Mouse (Mus musculus) embryo, embryonic 10.5 days (tissue): ENCODE data around the gene Rabep1.
"Not testable (repeated sequence)": the region's sequence is repeated elsewhere in the genome, so short reads cannot be mapped to it uniquely, and the experiment has no call there.

Source experiments
- DNase-seq: peaks from one replicate; pipeline ENCODE4 v3.0.0-alpha.2; 2015; ENCODE audit warnings: low spot score

The Rabep1 gene

DNA sequence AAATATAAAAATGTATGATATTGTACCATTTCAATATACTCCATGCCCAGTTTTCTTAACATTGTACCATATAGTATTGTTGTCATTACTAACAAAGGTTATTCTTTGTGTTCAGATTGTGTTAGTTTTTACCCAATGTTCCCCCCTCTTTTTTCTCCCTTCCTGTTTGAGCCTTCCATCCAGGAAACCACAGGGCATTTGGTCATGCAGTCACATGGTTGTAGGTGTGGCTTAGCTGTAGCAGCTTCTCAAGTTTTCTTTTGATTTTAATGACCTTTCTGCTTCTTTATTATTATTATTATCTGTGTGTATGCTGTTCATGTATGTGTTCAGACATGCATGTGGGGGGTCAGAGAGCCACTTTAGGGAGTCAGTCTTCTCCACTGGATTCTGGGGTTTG is 47.0 kb downstream of the Rabep1 start:
- no peak for DNase-seq

DNA sequence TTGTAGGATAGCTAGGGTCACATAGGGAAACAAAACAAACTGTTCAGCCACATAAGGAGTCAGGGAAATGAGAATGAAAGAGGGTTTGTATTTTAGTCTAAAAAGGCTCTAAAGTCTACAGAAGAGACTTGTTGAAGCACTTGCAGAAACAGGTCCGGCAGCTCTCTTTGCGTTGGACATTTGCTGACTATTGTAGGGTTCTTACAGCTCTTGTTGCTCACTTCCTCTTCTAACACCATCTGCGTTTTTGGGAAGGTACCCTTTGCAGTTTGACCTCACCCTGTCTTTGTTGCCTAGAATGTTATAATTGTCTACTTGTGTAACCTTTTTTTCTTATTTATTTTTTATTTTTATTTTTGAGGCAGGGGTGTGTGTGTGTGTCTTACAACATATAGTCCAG is 53.1 kb downstream of the Rabep1 start:
- no peak for DNase-seq

DNA sequence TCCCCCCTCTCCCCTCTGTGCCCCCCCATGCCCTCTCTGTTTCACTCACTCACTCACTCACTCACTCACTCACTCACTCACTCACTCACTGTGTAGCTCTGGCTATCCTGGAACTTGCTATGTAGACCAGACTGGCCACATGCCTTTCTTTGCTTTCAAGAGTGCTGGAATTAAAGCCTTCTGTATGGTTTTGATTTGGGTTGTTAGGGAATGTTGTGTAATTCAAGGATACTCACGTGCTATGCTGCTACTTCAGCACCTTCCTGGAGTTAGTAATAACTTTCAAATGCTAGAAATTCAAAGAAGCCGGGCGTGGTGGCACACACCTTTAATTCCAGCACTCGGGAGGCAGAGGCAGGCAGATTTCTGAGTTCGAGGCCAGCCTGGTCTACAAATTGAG is 53.6 kb downstream of the Rabep1 start:
- not testable (repeated sequence) for DNase-seq

DNA sequence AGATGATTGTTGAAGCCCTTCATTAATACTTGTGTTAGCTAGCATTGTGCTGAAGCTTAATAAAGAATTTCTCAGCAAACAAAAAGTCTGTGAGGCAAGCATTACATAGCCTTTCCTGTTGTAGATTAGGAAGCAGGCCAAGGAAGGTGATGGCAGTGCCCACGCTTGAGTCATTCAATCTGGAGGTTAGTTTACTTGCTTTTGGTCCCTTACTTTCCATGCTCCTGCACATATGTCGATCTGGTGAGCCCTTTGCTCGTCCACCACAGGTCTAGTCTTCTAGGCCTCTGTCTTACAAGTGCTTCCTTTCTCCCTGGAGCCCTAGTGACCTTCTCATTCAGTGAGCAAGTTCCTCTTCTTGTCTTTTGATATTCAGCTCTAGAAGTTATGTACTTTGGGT is 62.1 kb downstream of the Rabep1 start:
- no peak for DNase-seq

DNA sequence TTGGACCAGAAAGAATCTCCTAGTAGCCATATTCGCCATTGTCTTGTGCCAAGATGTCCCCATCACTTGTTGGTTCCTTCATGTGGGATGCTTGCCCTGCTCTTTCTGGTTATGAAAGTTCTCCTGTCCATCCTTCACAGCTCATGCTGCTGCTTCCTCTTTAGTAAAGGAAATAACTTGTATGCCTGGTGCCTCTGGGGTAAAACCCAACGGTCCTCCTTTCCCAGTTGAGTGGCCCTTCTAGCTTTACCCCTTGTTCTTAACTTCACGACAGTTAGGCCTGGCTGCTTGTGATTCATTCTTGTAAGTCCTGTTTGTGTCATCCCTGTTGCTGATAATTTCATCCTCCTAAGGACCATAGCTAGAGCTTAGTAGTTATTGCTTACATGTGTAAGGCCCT is 66.7 kb downstream of the Rabep1 start:
- no peak for DNase-seq

DNA sequence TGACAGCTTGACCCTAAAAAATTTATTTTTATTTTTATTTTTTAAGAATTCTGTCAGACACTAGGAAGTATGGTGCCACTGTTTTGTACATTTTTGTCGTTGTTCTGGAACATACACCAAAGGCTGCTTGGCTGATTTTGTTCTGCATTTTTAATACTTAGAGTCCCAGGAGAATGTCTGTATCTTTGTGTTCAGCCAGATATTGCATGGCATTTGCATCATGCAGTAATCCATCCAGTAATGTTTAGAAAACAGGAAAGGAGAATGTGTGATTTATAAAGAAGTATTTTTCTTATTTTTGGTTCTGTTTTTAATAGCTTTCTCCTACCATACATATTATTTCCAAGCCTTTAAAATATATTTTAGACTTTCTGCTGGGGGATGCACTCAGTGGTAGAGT is 67.3 kb downstream of the Rabep1 start:
- no peak for DNase-seq

DNA sequence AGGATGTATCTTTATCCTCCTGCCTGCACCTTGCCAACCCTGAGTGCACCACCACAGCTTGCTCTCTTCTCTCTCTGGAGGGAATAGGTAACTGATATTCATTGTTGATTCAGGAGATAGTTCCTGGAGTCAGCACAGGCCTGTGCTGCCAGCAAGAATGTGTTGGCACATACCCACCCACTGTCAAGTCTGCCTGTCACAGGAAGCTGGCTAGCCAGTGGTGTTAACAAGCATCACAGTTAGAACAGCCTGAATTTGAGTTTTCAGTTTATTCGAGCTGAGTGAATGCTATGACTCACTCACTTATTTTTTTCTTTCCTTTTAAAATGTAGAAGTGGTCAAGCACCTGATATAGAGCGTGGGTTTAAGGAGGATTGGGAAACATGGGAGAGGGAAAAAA is 73.3 kb downstream of the Rabep1 start:
- no peak for DNase-seq

DNA sequence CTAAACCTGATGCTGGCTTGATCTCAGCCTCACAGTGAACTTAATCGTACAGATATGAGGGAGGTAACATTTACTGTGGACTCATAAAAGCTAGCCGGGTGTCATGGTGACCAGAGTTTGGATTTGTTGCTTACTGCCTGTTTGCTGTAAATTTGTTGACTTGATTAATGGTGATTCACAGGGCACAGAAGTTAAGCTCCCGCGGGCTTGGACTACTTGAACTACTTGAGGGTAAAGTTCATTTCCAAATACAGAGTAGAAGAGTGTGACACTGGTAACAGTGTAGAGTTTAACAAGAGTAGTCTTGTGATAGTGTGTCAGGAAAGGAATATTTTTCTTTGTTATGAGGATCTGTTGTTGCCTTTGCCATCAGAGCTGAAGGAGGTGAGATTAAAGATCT is 74.9 kb downstream of the Rabep1 start:
- no peak for DNase-seq

DNA sequence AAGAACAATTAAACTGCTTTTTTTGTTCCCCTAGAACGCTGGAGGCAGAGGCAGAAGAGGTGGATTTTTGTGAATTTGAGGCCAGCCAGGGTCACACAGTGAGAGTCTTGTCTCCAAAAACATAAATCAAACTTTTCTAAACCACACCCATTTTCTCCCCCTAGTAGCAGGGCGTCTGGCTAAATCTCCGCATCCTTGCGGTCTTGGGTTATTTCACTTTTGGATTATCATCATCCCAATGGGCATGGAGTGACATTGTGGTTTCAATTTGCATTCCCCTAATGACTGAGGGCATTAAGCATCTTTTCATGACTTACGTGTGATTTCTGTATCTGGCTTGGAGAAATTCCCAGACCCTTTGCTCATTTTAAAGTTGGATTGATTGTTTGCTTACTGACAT is 86.9 kb downstream of the Rabep1 start:
- DNase-seq: no peak

DNA sequence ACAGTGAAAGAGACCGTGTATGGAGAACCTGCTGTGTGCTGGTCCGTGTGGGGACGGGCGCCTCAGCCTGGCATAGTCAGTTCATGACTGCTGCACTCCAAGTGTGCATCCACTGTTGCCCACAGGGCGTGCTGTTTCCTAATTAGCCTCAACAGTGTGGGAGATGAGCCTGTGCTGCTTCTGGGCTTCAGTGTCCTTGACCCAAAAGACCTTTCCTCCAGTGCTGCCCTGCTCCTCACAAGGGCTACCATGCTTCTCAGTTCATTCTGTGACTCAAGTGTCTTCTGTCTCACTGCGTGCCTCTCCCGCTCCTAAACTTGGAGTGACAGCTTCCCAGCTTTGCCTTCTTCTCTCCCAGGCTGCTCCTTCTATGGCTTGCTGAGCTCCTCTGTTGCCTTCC is 90.7 kb downstream of the Rabep1 start:
- no peak for DNase-seq

DNA sequence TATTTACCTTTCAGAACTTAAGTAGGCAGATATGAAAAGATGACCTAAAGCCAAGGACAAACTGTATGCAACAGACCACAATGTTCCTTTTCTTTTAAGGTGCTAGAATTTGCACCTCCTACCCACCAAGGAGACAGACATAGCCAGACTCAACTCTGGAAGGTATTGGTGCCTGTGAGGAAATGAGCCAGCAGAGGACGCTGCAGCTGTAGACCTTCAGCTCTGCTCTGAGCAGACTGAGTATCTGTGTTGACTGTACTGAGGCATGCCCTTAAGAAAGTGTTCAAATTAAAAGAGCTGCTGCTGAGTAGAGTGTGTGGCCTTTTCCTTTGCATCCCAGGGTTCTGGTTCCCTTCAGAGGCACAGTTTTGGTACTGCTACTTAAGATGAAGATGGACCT is 98.0 kb downstream of the Rabep1 start:
- no peak for DNase-seq

DNA sequence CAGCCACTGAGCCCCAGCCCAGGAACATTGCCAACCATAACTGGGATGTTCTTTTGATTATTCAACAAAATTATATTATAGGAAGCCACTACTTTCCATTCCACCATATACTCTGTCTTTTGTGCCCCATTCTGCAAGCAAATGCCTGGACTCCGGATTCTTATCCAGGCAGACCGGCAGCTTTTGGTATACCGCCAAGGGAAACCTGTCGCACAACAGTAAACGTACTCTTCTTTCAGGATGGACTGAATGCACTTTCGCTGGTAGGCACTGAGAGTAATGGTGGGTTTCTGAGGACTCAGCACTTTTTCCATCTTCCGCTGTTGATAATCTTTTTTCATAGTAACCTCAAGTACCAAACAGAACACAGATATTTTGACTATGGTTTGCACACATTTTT is 99.1 kb downstream of the Rabep1 start:
- no peak for DNase-seq

DNA sequence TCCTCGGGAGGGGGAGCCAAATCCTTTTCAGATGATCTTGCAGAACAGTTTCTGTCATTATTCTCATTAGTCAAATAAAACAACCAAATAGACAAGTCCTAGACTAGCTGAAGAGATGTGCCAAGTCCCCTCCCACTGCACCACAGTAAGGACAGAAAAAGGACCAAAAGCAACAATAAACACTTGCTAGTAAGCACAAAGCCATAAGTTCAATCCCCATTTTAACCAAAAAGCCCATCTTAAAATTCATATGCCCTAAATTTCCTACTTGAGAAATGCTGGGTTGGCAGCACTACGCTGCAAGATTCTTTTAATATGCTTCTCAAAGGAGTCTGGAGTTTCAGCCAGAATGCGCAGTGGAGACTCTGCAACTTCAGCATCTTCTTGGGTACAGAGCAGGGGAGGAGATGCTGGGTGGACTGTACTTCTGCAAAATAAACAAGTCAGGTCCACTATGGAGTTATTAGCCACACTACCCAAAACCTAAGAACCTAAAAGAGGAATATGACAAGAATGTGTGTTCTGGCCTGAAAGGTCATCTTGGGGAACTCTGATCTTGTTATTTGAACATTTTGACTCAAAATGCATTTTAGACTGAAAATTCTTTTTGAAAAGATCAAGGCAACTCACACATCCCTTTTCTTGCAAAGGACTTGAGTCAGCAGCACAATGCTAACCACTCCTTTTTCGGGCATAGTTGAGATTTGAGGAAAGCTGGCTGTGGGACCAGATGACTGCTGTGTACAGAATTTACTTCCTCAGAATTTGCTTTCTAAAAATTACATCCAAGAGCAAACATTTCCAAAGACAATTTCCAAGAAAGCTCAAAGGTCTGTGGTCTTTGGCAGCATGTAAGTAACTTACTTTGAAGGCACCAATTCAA is 100.6 kb downstream of the Rabep1 start:
- no peak for DNase-seq

DNA sequence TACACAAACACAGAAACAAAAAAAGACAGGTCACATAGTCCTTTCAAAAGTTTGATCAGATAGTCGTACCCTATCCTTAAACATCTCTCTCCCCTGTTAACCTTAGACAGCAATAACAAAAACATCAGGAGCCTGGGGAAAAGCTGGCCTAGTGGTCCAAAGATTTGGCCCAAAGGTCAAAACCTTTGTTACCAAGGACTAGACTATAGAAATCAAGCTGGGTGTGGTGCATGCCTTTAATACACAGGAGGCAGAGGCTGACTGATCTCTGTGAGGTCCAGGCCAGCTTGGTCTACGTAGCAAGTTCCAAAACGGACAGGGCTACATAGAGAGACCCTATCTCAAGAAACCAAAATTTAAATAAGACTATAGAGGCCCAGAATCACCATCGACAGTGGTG is 110.1 kb downstream of the Rabep1 start:
- DNase-seq: no peak

DNA sequence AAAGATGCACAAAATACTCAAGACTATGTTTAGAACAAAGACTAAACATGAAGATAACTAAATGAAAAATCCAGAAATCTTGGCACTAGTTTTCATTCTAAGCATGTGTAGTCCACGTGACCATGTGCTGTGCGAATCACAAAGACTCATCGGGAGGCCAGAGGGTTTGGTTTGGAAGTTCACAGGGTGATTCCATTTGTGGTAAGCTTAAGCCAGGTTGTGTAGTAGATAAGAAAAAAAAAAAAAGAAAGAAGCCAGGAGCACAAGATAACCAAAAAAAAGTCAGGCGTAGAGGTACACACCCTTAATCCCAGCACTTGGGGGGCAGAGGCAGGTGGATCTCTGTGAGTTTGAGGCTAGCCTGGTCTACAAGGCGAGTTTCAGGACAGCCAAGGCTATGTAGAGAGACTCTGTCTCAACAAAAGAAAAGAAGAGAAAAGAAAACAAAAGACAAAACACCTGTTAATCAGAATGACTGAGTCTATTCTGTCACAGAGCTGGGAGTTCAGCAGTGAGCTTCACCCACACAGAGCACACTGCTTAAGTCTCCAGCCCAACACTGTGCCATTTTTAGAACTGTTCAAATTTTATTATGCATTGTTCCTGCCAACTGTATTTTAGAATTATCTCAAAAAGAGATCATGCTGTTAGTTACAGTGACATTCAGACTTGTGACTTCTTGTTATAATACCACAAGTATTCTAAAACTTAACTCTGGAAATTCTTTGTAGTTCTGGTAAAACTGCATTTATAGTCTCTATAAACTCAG is 116.4 kb downstream of the Rabep1 start:
- DNase-seq: no peak

DNA sequence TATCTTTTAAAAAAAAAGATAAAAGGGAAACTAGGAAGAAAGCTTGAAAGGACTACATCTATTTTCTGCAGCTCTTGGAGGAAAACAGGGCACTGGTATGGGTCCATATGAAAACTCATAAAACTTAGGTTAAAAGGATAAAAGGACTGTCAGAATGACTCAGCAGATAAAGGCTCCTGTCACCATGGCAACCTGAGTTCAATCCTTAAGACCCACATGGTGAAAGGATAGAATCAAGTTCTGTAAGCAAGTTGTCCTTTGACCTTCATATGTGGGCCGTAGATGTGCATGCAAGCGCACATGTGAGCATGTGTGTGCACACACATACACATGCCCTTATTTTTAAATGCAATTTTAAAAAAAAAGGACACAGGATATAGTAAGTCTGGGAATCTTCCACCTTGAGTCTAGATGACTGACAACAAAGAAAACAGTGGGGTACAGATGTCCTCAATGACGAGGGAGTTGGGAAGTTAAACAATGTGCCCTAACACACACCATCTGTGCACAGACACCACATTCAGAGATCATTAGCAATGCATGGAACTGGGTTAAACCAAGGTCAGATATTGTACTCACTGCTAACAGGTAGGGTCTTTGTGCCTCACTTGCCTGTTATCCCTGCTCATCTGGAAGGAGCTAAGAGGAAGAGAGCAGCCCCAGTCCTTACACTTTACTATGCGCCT is 119.8 kb downstream of the Rabep1 start:
- no peak for DNase-seq

DNA sequence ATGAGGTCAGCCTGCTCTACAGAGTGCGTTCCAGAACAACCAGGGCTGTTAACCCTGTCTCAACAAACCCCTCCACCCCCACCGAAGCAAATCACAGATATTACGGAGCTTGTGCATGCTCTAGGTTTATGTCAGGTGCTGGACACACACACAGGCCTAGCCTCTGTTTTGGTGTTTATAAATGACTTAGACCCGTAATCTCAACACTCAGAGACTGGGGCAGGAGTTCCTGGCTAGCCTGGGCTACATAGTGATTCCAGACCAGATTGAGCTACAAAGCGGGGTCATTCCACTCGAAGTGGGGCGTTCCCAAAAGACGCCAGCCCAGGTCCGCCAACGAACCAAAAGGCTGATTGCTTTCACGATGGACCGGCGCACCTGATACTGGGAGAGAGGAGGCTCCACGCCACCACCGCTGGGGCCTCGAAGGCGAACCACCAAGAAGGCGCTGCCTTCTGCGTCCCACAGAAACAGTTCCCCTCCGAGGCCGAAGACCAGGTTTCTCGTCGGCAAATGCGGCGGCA is 124.8 kb downstream of the Rabep1 start:
- peak; percentile 59 for DNase-seq

DNA sequence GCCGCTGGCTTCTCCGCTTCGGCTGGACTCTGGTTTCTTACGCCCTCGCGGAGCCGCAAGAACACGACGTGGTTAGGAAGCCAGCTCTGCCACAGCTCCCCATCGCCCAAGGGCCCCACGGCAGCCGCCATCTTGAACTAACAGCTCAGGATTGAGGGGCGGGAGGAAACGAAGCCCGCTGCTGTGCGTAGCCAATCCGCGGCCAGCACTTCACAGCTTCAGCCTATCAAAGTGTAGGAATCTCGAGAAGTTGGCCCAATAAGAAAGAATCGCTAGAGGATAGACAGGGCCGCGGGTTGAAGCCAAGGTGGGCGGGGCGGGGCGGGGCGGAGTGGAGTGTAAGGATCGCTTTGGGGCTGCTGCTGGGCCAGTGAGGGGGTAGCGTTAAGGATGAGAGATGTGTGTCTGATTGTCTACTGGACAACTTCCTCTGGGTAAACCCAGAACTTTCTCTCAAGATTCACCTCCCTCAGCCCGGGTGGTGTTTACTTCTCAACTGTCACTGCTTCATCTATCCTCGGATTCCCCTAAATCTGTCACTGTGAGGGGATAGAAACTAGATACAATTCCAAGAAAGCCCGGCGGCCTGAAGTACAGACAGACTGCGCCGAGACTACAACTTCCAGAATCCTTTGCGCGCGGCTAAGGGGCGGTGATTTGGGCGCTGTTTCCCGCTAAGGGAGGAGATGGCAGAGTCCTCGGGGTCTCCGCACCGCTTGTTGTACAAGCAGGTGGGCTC is 125.4 kb downstream of the Rabep1 start, which contains the start of the genes Nup88 and Rpain:
Gene Nup88 (minus strand): TSS at position 153 of the 739 bp plus-strand sequence.
Gene Rpain (plus strand): TSS at position 393 of the 739 bp plus-strand sequence.
- peak; percentile 97 for DNase-seq

DNA sequence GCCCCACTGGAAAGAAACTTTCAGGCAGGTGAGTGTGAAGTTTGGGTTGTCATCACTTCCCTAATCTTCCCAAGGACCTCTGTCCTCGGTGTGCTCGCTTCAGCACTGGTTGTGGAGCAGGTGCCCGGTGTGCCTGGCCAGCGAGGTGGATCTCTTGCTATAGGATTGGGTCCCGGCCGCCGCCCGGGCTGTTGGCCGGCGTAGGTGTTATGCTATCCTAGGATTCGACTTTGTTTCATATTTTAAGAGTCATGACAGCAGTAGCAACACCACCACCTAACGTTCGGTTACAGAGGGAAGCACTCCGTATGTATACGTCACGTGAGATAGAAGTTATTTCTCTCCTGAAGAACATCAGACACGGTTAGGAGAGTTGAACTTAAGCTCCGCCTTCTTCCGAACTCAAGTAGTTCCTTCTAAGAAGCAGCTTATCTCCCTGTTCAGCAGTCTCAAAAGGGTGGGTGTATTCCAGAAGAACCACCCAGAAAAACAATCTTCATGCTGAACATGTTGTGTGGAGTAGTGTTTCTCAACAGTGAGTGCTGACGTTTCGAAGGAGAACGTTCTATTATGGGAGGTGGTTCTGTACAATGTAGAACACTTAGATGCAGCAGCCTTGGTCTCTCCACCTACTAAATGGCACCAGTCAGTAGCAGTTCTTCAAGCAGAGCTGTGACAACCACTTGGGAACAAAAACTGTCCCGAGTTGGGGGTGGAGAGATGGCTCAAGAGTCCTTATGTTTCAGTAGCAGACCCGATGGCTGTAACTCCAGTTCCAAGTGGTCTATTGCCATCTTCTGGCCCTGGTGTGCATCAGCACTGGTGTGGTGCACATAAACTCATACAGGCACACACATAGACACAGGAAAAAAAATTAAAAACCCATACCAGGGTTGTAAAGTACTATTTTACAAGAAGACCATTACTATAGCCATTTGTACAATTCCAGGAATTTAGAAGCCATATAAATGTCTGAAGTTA is 126.3 kb downstream of the Rabep1 start:
- peak; percentile 31 for DNase-seq

DNA sequence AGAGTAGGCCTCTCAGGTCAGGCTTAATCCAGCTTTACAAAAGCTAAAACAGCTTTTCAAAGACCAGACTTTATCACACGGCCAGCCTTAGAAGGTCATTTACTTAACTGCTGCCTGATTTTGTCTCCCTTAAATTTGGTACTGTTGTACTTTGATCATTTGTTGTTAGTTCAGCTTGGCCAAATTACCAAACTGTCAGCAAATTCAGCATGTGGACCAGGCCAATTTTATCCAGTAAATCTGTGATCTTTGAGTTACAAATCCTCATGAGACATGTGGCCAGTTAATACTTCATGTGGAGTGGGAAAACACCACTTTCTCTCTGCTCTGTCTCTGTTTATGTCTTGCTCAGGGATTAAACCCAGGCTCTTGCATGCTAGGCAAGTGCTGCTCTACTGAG is 128.0 kb downstream of the Rabep1 start:
- no peak for DNase-seq
